Mouse (Mus musculus): ENCODE data around the gene Lrrc28.
A peak's percentile ranks its signal among the peaks of the same experiment; 100 is the strongest.

Gene Lrrc28

GRCm38 (mm10) chr7:67645681-67646014, 580 bp upstream of the Lrrc28 start:
- DNase-seq (ENCODE audit: low spot score in 2 of 2), result no peak

GRCm38 (mm10) chr7:67644291-67644690, 777 bp downstream of the Lrrc28 start:
- no peak for DNase-seq (ENCODE audit: low spot score in 2 of 2)

- DNase-seq (ENCODE audit: low spot score in 2 of 2), result no peak
Measured at GRCm38 (mm10) chr7:67642955-67643354, 2.1 kb downstream of the Lrrc28 start.

- no peak for DNase-seq (ENCODE audit: low spot score in 2 of 2)
Measured at GRCm38 (mm10) chr7:67639006-67639405, 6.1 kb downstream of the Lrrc28 start.

GRCm38 (mm10) chr7:67636161-67636560, 8.9 kb downstream of the Lrrc28 start:
- no peak for DNase-seq (ENCODE audit: low spot score in 2 of 2)

GRCm38 (mm10) chr7:67634210-67634609, 10.9 kb downstream of the Lrrc28 start:
- no peak for DNase-seq (ENCODE audit: low spot score in 2 of 2)

- DNase-seq (ENCODE audit: low spot score in 2 of 2), result no peak
Measured at GRCm38 (mm10) chr7:67632380-67632779, 12.7 kb downstream of the Lrrc28 start.

GRCm38 (mm10) chr7:67630817-67631216, 14.3 kb downstream of the Lrrc28 start:
- peak; percentile 50 to 55 for DNase-seq (ENCODE audit: low spot score in 2 of 2)

- DNase-seq (ENCODE audit: low spot score in 2 of 2), result no peak
Measured at GRCm38 (mm10) chr7:67629681-67630080, 15.4 kb downstream of the Lrrc28 start.

- DNase-seq (ENCODE audit: low spot score in 2 of 2), result no peak
Measured at GRCm38 (mm10) chr7:67626671-67627070, 18.4 kb downstream of the Lrrc28 start.

GRCm38 (mm10) chr7:67622151-67622550, 22.9 kb downstream of the Lrrc28 start:
- no peak for DNase-seq (ENCODE audit: low spot score in 2 of 2)

- no peak for DNase-seq (ENCODE audit: low spot score in 2 of 2)
Measured at GRCm38 (mm10) chr7:67619836-67620235, 25.2 kb downstream of the Lrrc28 start.

GRCm38 (mm10) chr7:67618316-67618715, 26.8 kb downstream of the Lrrc28 start:
- DNase-seq (ENCODE audit: low spot score in 2 of 2), result no peak

GRCm38 (mm10) chr7:67617646-67618045, 27.4 kb downstream of the Lrrc28 start:
- no peak for DNase-seq (ENCODE audit: low spot score in 2 of 2)

- no peak for DNase-seq (ENCODE audit: low spot score in 2 of 2)
Measured at GRCm38 (mm10) chr7:67616890-67617289, 28.2 kb downstream of the Lrrc28 start.

GRCm38 (mm10) chr7:67614464-67614861, 30.6 kb downstream of the Lrrc28 start:
- DNase-seq (ENCODE audit: low spot score in 2 of 2), result no peak

GRCm38 (mm10) chr7:67613795-67614463, 31.1 kb downstream of the Lrrc28 start:
- no peak for DNase-seq (ENCODE audit: low spot score in 2 of 2)

- DNase-seq (ENCODE audit: low spot score in 2 of 2), result no peak
Measured at GRCm38 (mm10) chr7:67608348-67609024, 36.6 kb downstream of the Lrrc28 start.

- DNase-seq (ENCODE audit: low spot score in 2 of 2), result no peak
Measured at GRCm38 (mm10) chr7:67607669-67608347, 37.3 kb downstream of the Lrrc28 start.

GRCm38 (mm10) chr7:67606250-67606649, 38.8 kb downstream of the Lrrc28 start:
- DNase-seq (ENCODE audit: low spot score in 2 of 2), result no peak

- no peak for DNase-seq (ENCODE audit: low spot score in 2 of 2)
Measured at GRCm38 (mm10) chr7:67605114-67605513, 40.0 kb downstream of the Lrrc28 start.

- DNase-seq (ENCODE audit: low spot score in 2 of 2), result no peak
Measured at GRCm38 (mm10) chr7:67598050-67598449, 47.0 kb downstream of the Lrrc28 start.

- DNase-seq (ENCODE audit: low spot score in 2 of 2), result no peak
Measured at GRCm38 (mm10) chr7:67596961-67597360, 48.1 kb downstream of the Lrrc28 start.
